Mouse (Mus musculus): ENCODE results near the gene Pgls.

Pgls gene

GRCm38 (mm10) chr8:71638321-71638720, 46.3 kb downstream of the Pgls start:
- no peak for DNase-seq (ENCODE audit: low spot score)

GRCm38 (mm10) chr8:71639318-71639717, 47.3 kb downstream of the Pgls start:
- DNase-seq (ENCODE audit: low spot score): no peak

- DNase-seq (ENCODE audit: low spot score): no peak
Measured at GRCm38 (mm10) chr8:71645510-71645909, 53.5 kb downstream of the Pgls start.

All from ovary, postnatal 10 days (tissue).